Mouse (Mus musculus) neutrophil, adult 83 days (primary cell): ENCODE measurements around the gene Gm10945. TPM values are rescaled to one million over a fixed set of nuclear protein-coding genes. Genes with fewer than 3 reads are reported as not detected.

Experiments
- total RNA-seq, 2 experiments: library from RNA; stranded (reverse); gene quantifications; one replicate each; pipeline ENCODE4 v1.2.4; 2023

Gm10945 gene
- total RNA-seq = not detected

DNA sequence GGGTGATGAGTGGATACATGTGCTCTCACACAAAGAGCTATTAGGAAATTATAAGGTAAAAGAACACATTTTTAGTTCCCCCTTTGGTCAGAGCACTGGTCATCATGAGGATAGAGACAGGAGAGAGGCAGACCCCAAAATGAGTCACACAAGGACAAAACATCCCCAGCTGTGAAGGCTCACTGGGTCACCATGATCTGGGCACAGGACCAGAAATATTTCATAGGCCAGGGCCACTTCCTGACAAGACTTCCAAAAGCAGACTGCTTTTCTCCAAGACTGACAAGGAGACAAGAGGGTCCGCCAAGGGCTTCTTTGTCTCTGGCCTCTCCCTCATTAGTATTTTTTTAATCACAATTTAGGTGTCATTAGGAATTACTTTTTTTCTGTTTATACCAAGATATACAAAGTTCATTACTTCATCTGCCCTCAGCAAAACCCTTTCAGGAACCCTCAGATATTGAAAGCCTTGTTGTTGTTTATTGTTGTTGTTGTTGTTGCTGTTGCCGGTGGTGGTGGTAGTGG lies at the start of gene Gm10945:
TSS of gene Gm10945 (minus strand) at position 475 of the 525 bp plus-strand sequence.

GRCm38 (mm10) chr10:6758206-6758605 lies 3.4 kb downstream of the Gm10945 start, which contains the start of gene Oprm1:
Oprm1 (plus strand) TSS chr10:6758506.

Other genes with a start within 250 kb of the Gm10945 start
- not detected for gene Oprm1, start 3.3 kb downstream of the Gm10945 start, total RNA-seq